In the genomic region with DNA sequence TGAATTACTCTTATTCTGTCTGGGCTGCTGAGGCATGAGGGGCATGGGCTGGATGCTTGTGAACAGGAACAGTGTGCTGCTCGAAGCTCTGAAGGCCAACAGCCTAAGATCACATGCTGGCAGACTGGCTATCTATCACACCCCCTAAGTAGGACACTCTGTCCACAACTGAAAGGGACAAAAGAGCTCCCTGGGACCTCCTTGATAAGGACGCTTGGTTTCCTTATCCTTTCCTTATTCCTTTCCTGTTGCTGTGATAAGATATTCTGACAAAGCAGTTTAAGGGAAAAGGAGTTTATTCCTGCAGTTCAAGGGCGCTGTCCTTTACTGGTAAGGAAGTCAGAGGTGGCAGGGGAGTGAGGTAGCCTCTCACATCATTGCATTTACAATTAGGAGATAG, we compare ENCODE assay signal across 20 mouse cellular contexts. TPM values are rescaled to one million over a fixed set of nuclear protein-coding genes. Genes with fewer than 3 reads are reported as not detected.
DNase-seq lines count a peak whose midpoint lies in the region; ATAC-seq and TF ChIP-seq lines count a peak whose summit lies in the region.
"Had no signal": no experiment of that assay in that cellular context is flagged by ENCODE, and none has a peak within 500 bp of the region (broad histone marks: within the 10 kb centered on the region; RNA-seq: fewer than 3 reads in every experiment).

No protein-coding gene starts in this region.

- H3K79me2 ChIP-seq in MEL (ENCODE audit: control insufficient read depth, insufficient read depth, low read length, poor library complexity): no peaks in the 10 kb centered on the region

- no peak for TF ChIP-seq CTCF in MEL (IDR thresholded peaks at IDR 0.05 in 2 of 3, conservative IDR thresholded peaks at IDR 0.05 in 1 of 3; ENCODE audit: control insufficient read depth in 1 of 3, insufficient read depth in 1 of 3, low read depth in 2 of 3, low read length in 3 of 3, poor library complexity in 1 of 3, severe bottlenecking in 1 of 3)

- H3K36me3 ChIP-seq in intestine, embryonic 16.5 days (ENCODE audit: control insufficient read depth, insufficient read depth, low read length): no peaks in the 10 kb centered on the region
- no peaks in the 10 kb centered on the region for H3K36me3 ChIP-seq in intestine, embryonic 15.5 days
- peaks cover 0 to 23% of the 10 kb centered on the region in 2 experiments; a peak in 2 of 4 replicates for H3K36me3 ChIP-seq in MEL (ENCODE audit: control insufficient read depth in 1 of 2, insufficient read depth in 2 of 2, low read length in 2 of 2)
- no peaks in the 10 kb centered on the region for H3K36me3 ChIP-seq in liver, embryonic 11.5 days (ENCODE audit: control insufficient read depth, insufficient read depth, low read length)
- no peaks in the 10 kb centered on the region for H3K36me3 ChIP-seq in liver, embryonic 15.5 days (replicated peaks)
- H3K36me3 ChIP-seq in hindbrain, embryonic 13.5 days: no peaks in the 10 kb centered on the region
- H3K36me3 ChIP-seq: embryonic facial prominence, embryonic 12.5 days; forebrain, embryonic 15.5 days; heart, embryonic 10.5 days; hindbrain, embryonic 12.5 days had no signal

- peak; percentile 35; the same call in 1 of the 2 replicates for ATAC-seq in intestine, embryonic 16.5 days
- ATAC-seq in intestine, embryonic 15.5 days: no peak
- ATAC-seq in liver, embryonic 11.5 days (replicated peaks; ENCODE audit: low FRiP score): 0 out of 2 replicates have a peak, but pooled peaks have one; percentile 49
- 0 out of 2 replicates have a peak, but pooled peaks have one; percentile 25 for ATAC-seq in liver, embryonic 15.5 days (ENCODE audit: insufficient read depth)
- no peak for ATAC-seq in hindbrain, embryonic 13.5 days (ENCODE audit: low FRiP score)
- ATAC-seq: activated CD4-positive, CD25-positive, alpha-beta regulatory T cell, adult 4 months; forebrain, embryonic 15.5 days; hindbrain, postnatal 0 days; Patski had no signal

- H3K9ac ChIP-seq in intestine, embryonic 16.5 days (ENCODE audit: low read depth, low read length): no peak overlapping the region
- no peak overlapping the region for H3K9ac ChIP-seq in intestine, embryonic 15.5 days
- no peak overlapping the region for H3K9ac ChIP-seq in MEL (ENCODE audit: control insufficient read depth, low read depth, low read length, poor library complexity, severe bottlenecking)
- no peak overlapping the region for H3K9ac ChIP-seq in liver, embryonic 11.5 days (ENCODE audit: low read depth, low read length)
- H3K9ac ChIP-seq in liver, embryonic 15.5 days: no peak overlapping the region
- no peak overlapping the region for H3K9ac ChIP-seq in hindbrain, embryonic 13.5 days
- H3K9ac ChIP-seq: embryonic facial prominence, embryonic 12.5 days; forebrain, embryonic 15.5 days; hindbrain, embryonic 12.5 days had no signal

- H3K9me3 ChIP-seq in intestine, embryonic 16.5 days (ENCODE audit: control insufficient read depth, low read length): no peaks in the 10 kb centered on the region
- H3K9me3 ChIP-seq in intestine, embryonic 15.5 days: no peaks in the 10 kb centered on the region
- no peaks in the 10 kb centered on the region for H3K9me3 ChIP-seq in MEL (replicated peaks; ENCODE audit: insufficient read depth, low read length)
- H3K9me3 ChIP-seq in liver, embryonic 11.5 days (ENCODE audit: control insufficient read depth, low read length): no peaks in the 10 kb centered on the region
- H3K9me3 ChIP-seq in liver, embryonic 15.5 days (replicated peaks): no peaks in the 10 kb centered on the region
- no peaks in the 10 kb centered on the region for H3K9me3 ChIP-seq in hindbrain, embryonic 13.5 days
- H3K9me3 ChIP-seq: forebrain, embryonic 15.5 days; heart, embryonic 10.5 days; hindbrain, embryonic 12.5 days had no signal

- peak; percentile 64 to 86; a peak in 3 of 4 replicates for TF ChIP-seq EP300 in MEL (IDR thresholded peaks at IDR 0.05; ENCODE audit: low read depth in 1 of 2, low read length in 2 of 2)

- H3K4me2 ChIP-seq in intestine, embryonic 16.5 days (ENCODE audit: low read depth, low read length): no peak overlapping the region
- no peak overlapping the region for H3K4me2 ChIP-seq in intestine, embryonic 15.5 days (replicated peaks)
- H3K4me2 ChIP-seq in liver, embryonic 11.5 days: no peak overlapping the region
- no peak overlapping the region for H3K4me2 ChIP-seq in liver, embryonic 15.5 days
- no peak overlapping the region for H3K4me2 ChIP-seq in hindbrain, embryonic 13.5 days
- H3K4me2 ChIP-seq: embryonic facial prominence, embryonic 12.5 days; forebrain, embryonic 15.5 days; hindbrain, embryonic 12.5 days had no signal

- no peaks in the 10 kb centered on the region for H3K27me3 ChIP-seq in intestine, embryonic 16.5 days (replicated peaks; ENCODE audit: control insufficient read depth, insufficient read depth, low read length)
- H3K27me3 ChIP-seq in intestine, embryonic 15.5 days (replicated peaks): no peaks in the 10 kb centered on the region
- no peaks in the 10 kb centered on the region for H3K27me3 ChIP-seq in MEL (ENCODE audit: control insufficient read depth in 1 of 2, insufficient read depth in 2 of 2, low read length in 2 of 2)
- no peaks in the 10 kb centered on the region for H3K27me3 ChIP-seq in liver, embryonic 11.5 days (replicated peaks; ENCODE audit: control insufficient read depth, insufficient read depth, low read length)
- no peaks in the 10 kb centered on the region for H3K27me3 ChIP-seq in liver, embryonic 15.5 days
- H3K27me3 ChIP-seq in hindbrain, embryonic 13.5 days: 0 out of 2 replicates have a peak, but pooled peaks cover 10% of the 10 kb centered on the region
- H3K27me3 ChIP-seq: forebrain, embryonic 15.5 days; hindbrain, embryonic 12.5 days; Patski had no signal

- WGBS in intestine, embryonic 16.5 days: 65% methylated on average over 3 of the region's 3 CpGs
- 66% methylated on average over 3 of the region's 3 CpGs for WGBS in intestine, embryonic 15.5 days
- WGBS in liver, embryonic 11.5 days: 39% methylated on average over 3 of the region's 3 CpGs
- 34% methylated on average over 3 of the region's 3 CpGs for WGBS in liver, embryonic 15.5 days (ENCODE audit: insufficient replicate concordance)
- 71% methylated on average over 3 of the region's 3 CpGs for WGBS in hindbrain, embryonic 13.5 days

- DNase-seq in MEL (ENCODE audit: low read depth, low spot score): peak; percentile 47
- DNase-seq in liver, embryonic 11.5 days (ENCODE audit: low spot score): no peak
- DNase-seq in adrenal gland, adult 8-10 months: no peak
- DNase-seq in frontal cortex, postnatal 14 days (ENCODE audit: low spot score in 2 of 2): no peak
- DNase-seq: cerebellum, adult 2 months; cerebellum, postnatal 10 days; gastrocnemius, postnatal 14 days; heart, postnatal 10 days; heart, postnatal 4 days had no signal

- no peak overlapping the region for H3K27ac ChIP-seq in intestine, embryonic 16.5 days (ENCODE audit: low read length)
- H3K27ac ChIP-seq in intestine, embryonic 15.5 days: no peak overlapping the region
- peak overlapping the region; percentile 13; the same call in 1 of the 2 replicates for H3K27ac ChIP-seq in MEL (ENCODE audit: control insufficient read depth, low read depth, low read length)
- no peak overlapping the region for H3K27ac ChIP-seq in liver, embryonic 11.5 days (ENCODE audit: low read depth, low read length)
- H3K27ac ChIP-seq in liver, embryonic 15.5 days (replicated peaks): 0 out of 2 replicates have a peak overlapping the region, but pooled peaks have one; percentile 39
- no peak overlapping the region for H3K27ac ChIP-seq in hindbrain, embryonic 13.5 days
- H3K27ac ChIP-seq: embryonic facial prominence, embryonic 12.5 days; forebrain, embryonic 15.5 days; heart, embryonic 10.5 days; hindbrain, embryonic 12.5 days; hindbrain, postnatal 0 days had no signal

- peaks cover 7% of the 10 kb centered on the region; the same call in 1 of the 2 replicates for H3K4me1 ChIP-seq in intestine, embryonic 16.5 days (ENCODE audit: control insufficient read depth, insufficient read depth, low read length)
- H3K4me1 ChIP-seq in intestine, embryonic 15.5 days (replicated peaks): peaks cover 2% of the 10 kb centered on the region; the same call in 1 of the 2 replicates
- H3K4me1 ChIP-seq in MEL (ENCODE audit: control insufficient read depth in 1 of 2, insufficient read depth in 2 of 2, low read length in 2 of 2): peaks cover 11 to 34% of the 10 kb centered on the region in 2 experiments
- H3K4me1 ChIP-seq in liver, embryonic 11.5 days (replicated peaks; ENCODE audit: control insufficient read depth, insufficient read depth, low read length): peaks cover 16% of the 10 kb centered on the region
- H3K4me1 ChIP-seq in liver, embryonic 15.5 days (replicated peaks): peaks cover 26% of the 10 kb centered on the region
- H3K4me1 ChIP-seq in hindbrain, embryonic 13.5 days (replicated peaks): no peaks in the 10 kb centered on the region
- H3K4me1 ChIP-seq: embryonic facial prominence, embryonic 12.5 days; forebrain, embryonic 15.5 days; hindbrain, embryonic 12.5 days had no signal

- no peak overlapping the region for H3K4me3 ChIP-seq in intestine, embryonic 16.5 days (ENCODE audit: low read length)
- no peak overlapping the region for H3K4me3 ChIP-seq in intestine, embryonic 15.5 days (replicated peaks)
- no peak overlapping the region for H3K4me3 ChIP-seq in MEL (ENCODE audit: control insufficient read depth in 1 of 2, insufficient read depth in 1 of 2, low read depth in 2 of 2, low read length in 2 of 2)
- H3K4me3 ChIP-seq in liver, embryonic 11.5 days (ENCODE audit: low read depth, low read length): no peak overlapping the region
- H3K4me3 ChIP-seq in liver, embryonic 15.5 days (replicated peaks): no peak overlapping the region
- no peak overlapping the region for H3K4me3 ChIP-seq in hindbrain, embryonic 13.5 days
- H3K4me3 ChIP-seq: embryonic facial prominence, embryonic 12.5 days; forebrain, embryonic 15.5 days; heart, embryonic 10.5 days; hindbrain, embryonic 12.5 days had no signal

- no peak for TF ChIP-seq POLR2A in MEL (IDR thresholded peaks at IDR 0.05; ENCODE audit: control insufficient read depth in 1 of 2, insufficient read depth in 1 of 2, low read depth in 1 of 2, low read length in 2 of 2, poor library complexity in 1 of 2)

- TF ChIP-seq RAD21 in MEL (IDR thresholded peaks at IDR 0.05; ENCODE audit: low read depth, low read length): no peak

RNA-seq across cellular contexts. Expression of a gene that starts 7.4 kb away (rescaled TPM):
- polyA plus RNA-seq in intestine, embryonic 16.5 days (2015; fragmentation: Nextera tagmentation; extraction: Ambion mirVana): 33.0 and 33.4 TPM in 2 replicates
- 34.5 and 35.6 TPM in 2 replicates for polyA plus RNA-seq in intestine, embryonic 15.5 days (2015; fragmentation: Nextera tagmentation; extraction: Ambion mirVana)
- total RNA-seq in MEL (2012; rRNA removed): 43.8 and 46.8 TPM in 2 replicates
- 10 to 100 TPM in 1 of 2 experiments, not detected in 1; 48.4 TPM for polyA plus RNA-seq in MEL (2012; ENCODE audit: insufficient read depth in 1 of 2, insufficient read length in 2 of 2, low read depth in 1 of 2, low replicate concordance in 2 of 2, missing spikeins in 1 of 2)
- polyA plus RNA-seq in liver, embryonic 11.5 days (2014; fragmentation: Nextera tagmentation; extraction: Ambion mirVana): 42.9 and 44.6 TPM in 2 replicates
- polyA plus RNA-seq in liver, embryonic 15.5 days (2015; fragmentation: Nextera tagmentation; extraction: Ambion mirVana): 19.6 and 20.4 TPM in 2 replicates
- polyA plus RNA-seq in hindbrain, embryonic 13.5 days (2015; fragmentation: Nextera tagmentation; extraction: Ambion mirVana): 33.9 and 34.1 TPM in 2 replicates
- total RNA-seq in adrenal gland, adult 8-10 months (2022): 10 to 100 TPM; 29.4 to 39.1 (median 33.2) TPM

RNA-seq across cellular contexts. Expression of a gene that starts 24.1 kb away (rescaled TPM):
- polyA plus RNA-seq in intestine, embryonic 16.5 days (2015; fragmentation: Nextera tagmentation; extraction: Ambion mirVana): 2.0 and 2.3 TPM in 2 replicates
- 2.1 and 2.6 TPM in 2 replicates for polyA plus RNA-seq in intestine, embryonic 15.5 days (2015; fragmentation: Nextera tagmentation; extraction: Ambion mirVana)
- not detected in 2 replicates for total RNA-seq in MEL (2012; rRNA removed)
- under 1 TPM in 1 of 2 experiments, not detected in 1; 0.06 TPM for polyA plus RNA-seq in MEL (2012; ENCODE audit: insufficient read depth in 1 of 2, insufficient read length in 2 of 2, low read depth in 1 of 2, low replicate concordance in 2 of 2, missing spikeins in 1 of 2)
- polyA plus RNA-seq in liver, embryonic 11.5 days (2014; fragmentation: Nextera tagmentation; extraction: Ambion mirVana): 1.6 and 2.0 TPM in 2 replicates
- 0.96 and 1.3 TPM in 2 replicates for polyA plus RNA-seq in liver, embryonic 15.5 days (2015; fragmentation: Nextera tagmentation; extraction: Ambion mirVana)
- polyA plus RNA-seq in hindbrain, embryonic 13.5 days (2015; fragmentation: Nextera tagmentation; extraction: Ambion mirVana): 0.93 and 1.2 TPM in 2 replicates
- 10 to 100 TPM; 19.1 to 34.7 (median 26.7) TPM for total RNA-seq in adrenal gland, adult 8-10 months (2022)

Comparison
In these comparisons a context has a peak if more than half of its experiments do, and no peak if none do; other contexts are left out.
1. ATAC-seq: peak in intestine, embryonic 16.5 days (single experiment), liver, embryonic 11.5 days (single experiment) and liver, embryonic 15.5 days (single experiment); none in intestine, embryonic 15.5 days (single experiment) and hindbrain, embryonic 13.5 days (single experiment).
2. H3K27ac ChIP-seq: peak in MEL (single experiment) and liver, embryonic 15.5 days (single experiment); none in intestine, embryonic 16.5 days (single experiment), intestine, embryonic 15.5 days (single experiment), liver, embryonic 11.5 days (single experiment) and hindbrain, embryonic 13.5 days (single experiment).